Mouse (Mus musculus) liver, adult (tissue): Measurements from ENCODE around the gene Traf3.

Experiments
- GATA4 ChIP-seq: IDR thresholded peaks from 2 replicates; pipeline ENCODE4 v1.6.1; 2014; ENCODE audit warnings: mild to moderate bottlenecking, low read length; ENCODE audit not compliant: insufficient replicate concordance

The Traf3 gene

GRCm38 (mm10) chr12:111166681-111167289 lies 615 bp downstream of the Traf3 start:
- no peak for TF ChIP-seq GATA4

- TF ChIP-seq GATA4, result no peak
These were observed 2.7 kb downstream of the Traf3 start for GRCm38 (mm10) chr12:111168891-111169290.

GRCm38 (mm10) chr12:111178772-111179171 lies 12.6 kb downstream of the Traf3 start:
- TF ChIP-seq GATA4, result no peak

GRCm38 (mm10) chr12:111181848-111182247 lies 15.7 kb downstream of the Traf3 start:
- no peak for TF ChIP-seq GATA4

- TF ChIP-seq GATA4, result no peak
These were observed 16.2 kb downstream of the Traf3 start for GRCm38 (mm10) chr12:111182378-111182777.

- no peak for TF ChIP-seq GATA4
These were observed 18.3 kb downstream of the Traf3 start, which contains the start of gene 4930595D18Rik for GRCm38 (mm10) chr12:111184476-111184875. 4930595D18Rik (minus strand) TSS chr12:111184491.

- no peak for TF ChIP-seq GATA4
These were observed 20.8 kb downstream of the Traf3 start for GRCm38 (mm10) chr12:111186986-111187385.

- TF ChIP-seq GATA4, result no peak
These were observed 22.1 kb downstream of the Traf3 start for GRCm38 (mm10) chr12:111188295-111188694.

- TF ChIP-seq GATA4, result no peak
These were observed 24.2 kb downstream of the Traf3 start for GRCm38 (mm10) chr12:111190355-111190754.

GRCm38 (mm10) chr12:111190891-111191290 lies 24.7 kb downstream of the Traf3 start:
- TF ChIP-seq GATA4, result no peak

- TF ChIP-seq GATA4, result no peak
These were observed 26.6 kb downstream of the Traf3 start for GRCm38 (mm10) chr12:111192777-111193176.

- no peak for TF ChIP-seq GATA4
These were observed 27.2 kb downstream of the Traf3 start for GRCm38 (mm10) chr12:111193331-111193730.

GRCm38 (mm10) chr12:111196548-111196947 lies 30.4 kb downstream of the Traf3 start:
- no peak for TF ChIP-seq GATA4

GRCm38 (mm10) chr12:111203076-111203475 lies 36.9 kb downstream of the Traf3 start:
- no peak for TF ChIP-seq GATA4

- TF ChIP-seq GATA4, result no peak
These were observed 37.8 kb downstream of the Traf3 start for GRCm38 (mm10) chr12:111203945-111204344.

GRCm38 (mm10) chr12:111207641-111208040 lies 41.5 kb downstream of the Traf3 start:
- TF ChIP-seq GATA4, result no peak

GRCm38 (mm10) chr12:111211729-111212128 lies 45.6 kb downstream of the Traf3 start:
- no peak for TF ChIP-seq GATA4

GRCm38 (mm10) chr12:111218867-111219266 lies 52.7 kb downstream of the Traf3 start:
- TF ChIP-seq GATA4, result no peak

GRCm38 (mm10) chr12:111225197-111225780 lies 59.1 kb downstream of the Traf3 start:
- TF ChIP-seq GATA4, result no peak
